Mouse (Mus musculus) lung, postnatal 14 days (tissue): ENCODE results near the gene Ppp1r3g.
A peak's percentile ranks its signal among the peaks of the same experiment; 100 is the strongest.
"Not testable (repeated sequence)": the region's sequence is repeated elsewhere in the genome, so short reads cannot be mapped to it uniquely, and the experiment has no call there.

ENCODE experiments used
- DNase-seq: peaks from one replicate; pipeline ENCODE4 v3.0.0; 2021

The Ppp1r3g gene

GRCm38 (mm10) chr13:35958539-35958938 is at the start of gene Ppp1r3g:
Gene Ppp1r3g (plus strand): TSS chr13:35958839.
- DNase-seq, result no peak

GRCm38 (mm10) chr13:35911476-35911875 is 47.2 kb upstream of the Ppp1r3g start:
- no peak for DNase-seq

GRCm38 (mm10) chr13:35937991-35938390 is 20.6 kb upstream of the Ppp1r3g start:
- DNase-seq, result no peak

- DNase-seq, result no peak
Measured at GRCm38 (mm10) chr13:35939871-35940665, 18.6 kb upstream of the Ppp1r3g start.

- DNase-seq, result no peak
Measured at GRCm38 (mm10) chr13:35940934-35941333, 17.7 kb upstream of the Ppp1r3g start.

- DNase-seq, result no peak
Measured at GRCm38 (mm10) chr13:35946659-35947353, 11.8 kb upstream of the Ppp1r3g start.

GRCm38 (mm10) chr13:35947354-35948000 is 11.2 kb upstream of the Ppp1r3g start:
- peak; percentile 82 for DNase-seq

- DNase-seq, result peak; percentile 12
Measured at GRCm38 (mm10) chr13:35949814-35950455, 8.7 kb upstream of the Ppp1r3g start.

- DNase-seq, result no peak
Measured at GRCm38 (mm10) chr13:35959391-35960067, 890 bp downstream of the Ppp1r3g start.

GRCm38 (mm10) chr13:35963583-35963982 is 4.9 kb downstream of the Ppp1r3g start:
- no peak for DNase-seq

GRCm38 (mm10) chr13:35967690-35968089 is 9.1 kb downstream of the Ppp1r3g start:
- DNase-seq, result no peak

GRCm38 (mm10) chr13:35968131-35968718 is 9.6 kb downstream of the Ppp1r3g start:
- no peak for DNase-seq

- peak; percentile 21 for DNase-seq
Measured at GRCm38 (mm10) chr13:35968719-35969430, 10.2 kb downstream of the Ppp1r3g start.

- no peak for DNase-seq
Measured at GRCm38 (mm10) chr13:35969431-35969721, 10.7 kb downstream of the Ppp1r3g start.

GRCm38 (mm10) chr13:35969829-35970228 is 11.2 kb downstream of the Ppp1r3g start:
- no peak for DNase-seq

GRCm38 (mm10) chr13:35976912-35977311 is 18.3 kb downstream of the Ppp1r3g start:
- no peak for DNase-seq

GRCm38 (mm10) chr13:35980471-35980870 is 21.8 kb downstream of the Ppp1r3g start:
- no peak for DNase-seq

GRCm38 (mm10) chr13:35982985-35983384 is 24.3 kb downstream of the Ppp1r3g start:
- no peak for DNase-seq

- DNase-seq, result no peak
Measured at GRCm38 (mm10) chr13:35989329-35989728, 30.7 kb downstream of the Ppp1r3g start.

- not testable (repeated sequence) for DNase-seq
Measured at GRCm38 (mm10) chr13:35991185-35991584, 32.5 kb downstream of the Ppp1r3g start.

GRCm38 (mm10) chr13:35994067-35994466 is 35.4 kb downstream of the Ppp1r3g start:
- DNase-seq, result peak; percentile 90

- DNase-seq, result no peak
Measured at GRCm38 (mm10) chr13:35995231-35995630, 36.6 kb downstream of the Ppp1r3g start.
